Mouse (Mus musculus) forebrain, embryonic 11.5 days (tissue): Measurements from ENCODE around the gene Atad1. TPM values are rescaled to one million over a fixed set of nuclear protein-coding genes. Genes with fewer than 3 reads are reported as not detected.
A peak's percentile ranks its signal among the peaks of the same experiment; 100 is the strongest.

Source experiments
- ATAC-seq: fragments of 200-750 bp; cut with Nextera tagmentation; replicated peaks from 2 replicates; pipeline ENCODE4 v1.8.0; 2017; ENCODE audit warnings: moderate TSS enrichment; ENCODE audit not compliant: low FRiP score
- DNase-seq: peaks from one replicate; pipeline ENCODE4 v3.0.0-alpha.2; 2017; ENCODE audit warnings: low spot score
- H3K27ac ChIP-seq: fragments of 300-500 bp; sonication (generic); 2 replicates; pipeline ENCODE4 v1.5.1; 2014; ENCODE audit warnings: low read depth, low read length
- H3K27me3 ChIP-seq: fragments of 300-500 bp; sonication (generic); 2 replicates; pipeline ENCODE4 v1.6.1; 2014; ENCODE audit warnings: mild to moderate bottlenecking, low read length, mixed read lengths; ENCODE audit not compliant: control insufficient read depth, insufficient read depth
- H3K36me3 ChIP-seq: fragments of 300-500 bp; sonication (generic); 2 replicates; pipeline ENCODE4 v1.6.1; 2014; ENCODE audit warnings: mild to moderate bottlenecking, low read length, moderate library complexity, mixed read lengths; ENCODE audit not compliant: control insufficient read depth, insufficient read depth
- H3K4me1 ChIP-seq: fragments of 300-500 bp; sonication (generic); replicated peaks from 2 replicates; pipeline ENCODE4 v1.6.1; 2014; ENCODE audit warnings: low read length, mixed read lengths; ENCODE audit not compliant: control insufficient read depth, insufficient read depth
- H3K4me2 ChIP-seq: fragments of 300-500 bp; sonication (generic); 2 replicates; pipeline ENCODE4 v1.6.1; 2014; ENCODE audit warnings: low read depth, mild to moderate bottlenecking, low read length, moderate library complexity, mixed read lengths; ENCODE audit not compliant: severe bottlenecking
- H3K4me3 ChIP-seq: fragments of 300-500 bp; sonication (generic); 2 replicates; pipeline ENCODE4 v1.5.1; 2014; ENCODE audit warnings: low read depth, low read length
- H3K9ac ChIP-seq: fragments of 300-500 bp; sonication (generic); 2 replicates; pipeline ENCODE4 v1.6.1; 2014; ENCODE audit warnings: low read length
- H3K9me3 ChIP-seq: fragments of 300-500 bp; sonication (generic); 2 replicates; pipeline ENCODE4 v1.6.1; 2016; ENCODE audit warnings: low read length, mixed read lengths; ENCODE audit not compliant: control insufficient read depth
- WGBS: fragments of 180-500 bp; shearing (Covaris S2); extraction: QIAGEN DNeasy Blood & Tissue Kit; methylation state at CpG from one replicate; pipeline ENCODE4 v1.1.7; 2014; 5-methylcytosine and 5-hydroxymethylcytosine counted together
- polyA plus RNA-seq: library from polyadenylated mRNA; unstranded; fragments of >200 nt; fragmentation: Nextera tagmentation; extraction: Ambion mirVana; gene quantifications from 2 replicates; pipeline ENCODE4 v1.2.1, GENCODE M21; 2014

Atad1 gene
- polyA plus RNA-seq, 1 experiment from 2014 or later: 98.4 TPM

- Histone ChIP-seq H3K9ac (no peak overlapping the region; the same call in 1 of the 2 replicates), H3K4me3 (no peak overlapping the region), H3K9me3 (no peaks in the 10 kb centered on the region), H3K36me3 (no peaks in the 10 kb centered on the region), H3K27me3 (no peaks in the 10 kb centered on the region), H3K4me1 (no peaks in the 10 kb centered on the region), H3K27ac (no peak overlapping the region), H3K4me2 (peak overlapping the region; percentile 98; the same call in 1 of the 2 replicates)
- no peak for ATAC-seq
- WGBS: 12% methylated on average over 15 of the region's 15 CpGs
- DNase-seq: peak; percentile 53
Observed at GRCm38 (mm10) chr19:32754188-32755000, 14.8 kb upstream of the Atad1 start.

GRCm38 (mm10) chr19:32753386-32753785 is 13.8 kb upstream of the Atad1 start:
- Histone ChIP-seq H3K27ac (no peak overlapping the region), H3K9ac (no peak overlapping the region), H3K4me2 (no peak overlapping the region), H3K36me3 (no peaks in the 10 kb centered on the region), H3K4me3 (no peak overlapping the region), H3K9me3 (no peaks in the 10 kb centered on the region), H3K4me1 (no peaks in the 10 kb centered on the region), H3K27me3 (no peaks in the 10 kb centered on the region)
- ATAC-seq (no peak), DNase-seq (no peak)
- 83% methylated on average over 3 of the region's 3 CpGs for WGBS

GRCm38 (mm10) chr19:32752357-32752756 is 12.8 kb upstream of the Atad1 start:
- Histone ChIP-seq H3K27me3 (no peaks in the 10 kb centered on the region), H3K27ac (no peak overlapping the region), H3K4me1 (no peaks in the 10 kb centered on the region), H3K9ac (no peak overlapping the region), H3K4me3 (no peak overlapping the region), H3K4me2 (no peak overlapping the region), H3K36me3 (no peaks in the 10 kb centered on the region), H3K9me3 (no peaks in the 10 kb centered on the region)
- 92% methylated on average over 6 of the region's 6 CpGs for WGBS
- no peak for ATAC-seq
- no peak for DNase-seq

- Histone ChIP-seq H3K4me1 (no peaks in the 10 kb centered on the region), H3K4me3 (no peak overlapping the region), H3K27ac (no peak overlapping the region), H3K9me3 (no peaks in the 10 kb centered on the region), H3K36me3 (no peaks in the 10 kb centered on the region), H3K27me3 (no peaks in the 10 kb centered on the region), H3K4me2 (no peak overlapping the region), H3K9ac (no peak overlapping the region)
- 6% methylated on average over 6 of the region's 6 CpGs for WGBS
- ATAC-seq: no peak
- DNase-seq: no peak
Observed at GRCm38 (mm10) chr19:32749425-32749824, 9.8 kb upstream of the Atad1 start.

- H3K4me1 ChIP-seq: no peaks in the 10 kb centered on the region
- H3K4me3 ChIP-seq: no peak overlapping the region
- WGBS: 95% methylated on average over 4 of the region's 4 CpGs
- no peaks in the 10 kb centered on the region for H3K27me3 ChIP-seq
- no peak overlapping the region for H3K27ac ChIP-seq
- no peaks in the 10 kb centered on the region for H3K36me3 ChIP-seq
- no peak for ATAC-seq
- no peak for DNase-seq
- H3K9ac ChIP-seq: no peak overlapping the region
- H3K9me3 ChIP-seq: no peaks in the 10 kb centered on the region
- no peak overlapping the region for H3K4me2 ChIP-seq
Observed at GRCm38 (mm10) chr19:32740641-32741345, 1.2 kb upstream of the Atad1 start.

GRCm38 (mm10) chr19:32737844-32738243 is 1.7 kb downstream of the Atad1 start:
- Histone ChIP-seq H3K27ac (no peak overlapping the region), H3K9ac (no peak overlapping the region), H3K4me1 (no peaks in the 10 kb centered on the region), H3K36me3 (no peaks in the 10 kb centered on the region), H3K4me3 (no peak overlapping the region), H3K9me3 (no peaks in the 10 kb centered on the region), H3K27me3 (no peaks in the 10 kb centered on the region), H3K4me2 (no peak overlapping the region)
- WGBS: 88% methylated on average over 7 of the region's 7 CpGs
- ATAC-seq (no peak), DNase-seq (no peak)

- no peak for ATAC-seq
- Histone ChIP-seq H3K9ac (no peak overlapping the region), H3K4me3 (no peak overlapping the region), H3K27ac (no peak overlapping the region), H3K9me3 (no peaks in the 10 kb centered on the region), H3K27me3 (no peaks in the 10 kb centered on the region), H3K4me1 (no peaks in the 10 kb centered on the region), H3K36me3 (no peaks in the 10 kb centered on the region), H3K4me2 (no peak overlapping the region)
- DNase-seq: no peak
Observed at GRCm38 (mm10) chr19:32732922-32733321, 6.7 kb downstream of the Atad1 start.

GRCm38 (mm10) chr19:32729785-32730184 is 9.8 kb downstream of the Atad1 start:
- H3K36me3 ChIP-seq: no peaks in the 10 kb centered on the region
- no peaks in the 10 kb centered on the region for H3K27me3 ChIP-seq
- H3K9me3 ChIP-seq: no peaks in the 10 kb centered on the region
- no peak overlapping the region for H3K9ac ChIP-seq
- WGBS: 88% methylated on average over 4 of the region's 4 CpGs
- DNase-seq (no peak), ATAC-seq (no peak)
- no peak overlapping the region for H3K4me3 ChIP-seq
- no peak overlapping the region for H3K27ac ChIP-seq
- no peaks in the 10 kb centered on the region for H3K4me1 ChIP-seq
- H3K4me2 ChIP-seq: no peak overlapping the region
